Mouse (Mus musculus): Measurements from ENCODE around the gene Nabp2.

The Nabp2 gene

GRCm38 (mm10) chr10:128411211-128412054 is at the start of gene Nabp2, which contains the start of gene Rnf41:
TSS of gene Nabp2 (minus strand) at chr10:128411492.
TSS of gene Rnf41 (plus strand) at chr10:128411657.
- in situ Hi-C loops (cut with MboI, MseI) = no loop called here

- in situ Hi-C loops (cut with MboI, MseI) = no loop called here
Observed at GRCm38 (mm10) chr10:128460270-128460630, 49.0 kb upstream of the Nabp2 start.

- in situ Hi-C loops (cut with MboI, MseI) = loop anchor here (10.0 kb wide), 1 partner anchor 55 kb away; the partner anchor contains the start of gene Slc39a5
Observed at GRCm38 (mm10) chr10:128459409-128460269, 48.3 kb upstream of the Nabp2 start.

- in situ Hi-C loops (cut with MboI, MseI) = loop anchor here (10.0 kb wide), 1 partner anchor 54 kb away; the partner anchor contains the start of gene Slc39a5
Observed at GRCm38 (mm10) chr10:128458719-128459408, 47.6 kb upstream of the Nabp2 start, which contains the start of gene Smarcc2. TSS of gene Smarcc2 (plus strand) at chr10:128459248.

- in situ Hi-C loops (cut with MboI, MseI) = loop anchor here (10.0 kb wide), 1 partner anchor 54 kb away; the partner anchor contains the start of gene Slc39a5
Observed at GRCm38 (mm10) chr10:128458348-128458718, 47.0 kb upstream of the Nabp2 start.

GRCm38 (mm10) chr10:128457676-128458075 is 46.4 kb upstream of the Nabp2 start:
- in situ Hi-C loops (cut with MboI, MseI) = loop anchor here (10.0 kb wide), 1 partner anchor 53 kb away; the partner anchor contains the start of gene Slc39a5

- in situ Hi-C loops (cut with MboI, MseI) = loop anchor here (10.0 kb wide), 1 partner anchor 50 kb away; the partner anchor contains the start of gene Slc39a5
Observed at GRCm38 (mm10) chr10:128455280-128455679, 44.0 kb upstream of the Nabp2 start.

GRCm38 (mm10) chr10:128454471-128454870 is 43.2 kb upstream of the Nabp2 start:
- in situ Hi-C loops (cut with MboI, MseI) = loop anchor here (10.0 kb wide), 1 partner anchor 50 kb away; the partner anchor contains the start of gene Slc39a5

- in situ Hi-C loops (cut with MboI, MseI) = loop anchor here (10.0 kb wide), 1 partner anchor 46 kb away; the partner anchor contains the start of gene Slc39a5
Observed at GRCm38 (mm10) chr10:128451014-128451413, 39.7 kb upstream of the Nabp2 start.

- in situ Hi-C loops (cut with MboI, MseI) = no loop called here
Observed at GRCm38 (mm10) chr10:128445407-128445806, 34.1 kb upstream of the Nabp2 start.

- in situ Hi-C loops (cut with MboI, MseI) = no loop called here
Observed at GRCm38 (mm10) chr10:128444354-128444753, 33.1 kb upstream of the Nabp2 start.

- in situ Hi-C loops (cut with MboI, MseI) = no loop called here
Observed at GRCm38 (mm10) chr10:128442718-128443117, 31.4 kb upstream of the Nabp2 start.

- in situ Hi-C loops (cut with MboI, MseI) = no loop called here
Observed at GRCm38 (mm10) chr10:128441324-128442119, 30.2 kb upstream of the Nabp2 start.

- in situ Hi-C loops (cut with MboI, MseI) = no loop called here
Observed at GRCm38 (mm10) chr10:128440407-128440806, 29.1 kb upstream of the Nabp2 start.

GRCm38 (mm10) chr10:128438675-128439279 is 27.5 kb upstream of the Nabp2 start:
- in situ Hi-C loops (cut with MboI, MseI) = no loop called here

GRCm38 (mm10) chr10:128436376-128436775 is 25.1 kb upstream of the Nabp2 start:
- in situ Hi-C loops (cut with MboI, MseI) = no loop called here

- in situ Hi-C loops (cut with MboI, MseI) = no loop called here
Observed at GRCm38 (mm10) chr10:128435873-128436272, 24.6 kb upstream of the Nabp2 start.

- in situ Hi-C loops (cut with MboI, MseI) = no loop called here
Observed at GRCm38 (mm10) chr10:128435186-128435823, 24.0 kb upstream of the Nabp2 start.

GRCm38 (mm10) chr10:128434681-128435080 is 23.4 kb upstream of the Nabp2 start:
- in situ Hi-C loops (cut with MboI, MseI) = no loop called here

All from T-helper 2 cell (primary cell).